Mouse (Mus musculus) layer of hippocampus, postnatal 10 days (tissue): ENCODE measurements around the gene Vmn1r168. TPM values are rescaled to one million over a fixed set of nuclear protein-coding genes. Genes with fewer than 3 reads are reported as not detected.
"Not testable (repeated sequence)": the region's sequence is repeated elsewhere in the genome, so short reads cannot be mapped to it uniquely, and the experiment has no call there.

Experiments
- DNase-seq, 2 experiments: peaks; one replicate each; pipeline ENCODE4 v3.0.0; 2021; ENCODE audit warnings: low spot score in 2 of 2
- long read RNA-seq: library from polyadenylated mRNA; stranded (forward); transcript quantifications from one replicate; pipeline ENCODE4 v2.0.0, GENCODE M21; 2023
- total RNA-seq, 2 experiments: library from RNA; stranded (reverse); gene quantifications; 2 replicates each; pipeline ENCODE4 v1.2.3; 2021

Gene Vmn1r168
- not detected for total RNA-seq
- long read RNA-seq, result 0 reads

DNA sequence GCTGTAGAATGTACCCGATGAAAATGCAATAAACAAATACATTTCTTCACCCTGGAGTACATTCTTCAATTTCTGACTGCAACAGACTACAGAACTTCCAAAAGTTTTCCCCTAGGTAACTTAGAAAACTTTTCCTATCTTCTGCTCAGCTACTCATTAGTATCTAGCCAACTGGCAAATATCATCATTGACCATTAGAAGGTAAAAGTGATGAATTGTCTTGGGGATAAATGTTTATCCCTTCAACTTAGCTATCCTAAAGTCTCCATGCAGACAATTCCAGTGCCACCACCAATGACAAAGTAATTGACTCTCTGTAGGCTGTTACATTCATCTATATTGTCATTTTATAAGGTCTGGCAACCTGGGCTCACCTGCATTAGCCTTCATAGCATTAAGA, at the start of gene Vmn1r168:
Gene Vmn1r168, plus strand, starts transcription at position 301 of the 400 bp plus-strand sequence.
- DNase-seq, result not testable (repeated sequence)

GRCm38 (mm10) chr7:23507106-23507505, 32.4 kb upstream of the Vmn1r168 start, which contains the start of gene Vmn1r167:
Vmn1r167 (minus strand) TSS chr7:23507206.
- DNase-seq, result not testable (repeated sequence)

- not testable (repeated sequence) for DNase-seq
These were observed 35.7 kb downstream of the Vmn1r168 start, which contains the start of gene Vmn1r169 for GRCm38 (mm10) chr7:23575226-23575625. Vmn1r169 (plus strand) TSS chr7:23575526.

Other genes starting within 250 kb of the Vmn1r168 start
- not detected for gene Nlrp4e, start 238.5 kb upstream of the Vmn1r168 start, total RNA-seq
- gene Nlrp5, start 153.8 kb upstream of the Vmn1r168 start, total RNA-seq, result not detected
- gene Vmn1r167, start 32.5 kb upstream of the Vmn1r168 start, total RNA-seq, result not detected
- gene Vmn1r169, start 35.8 kb downstream of the Vmn1r168 start, total RNA-seq, result not detected
- not detected for gene Vmn1r170, start 66.4 kb downstream of the Vmn1r168 start, total RNA-seq
- not detected for gene Vmn1r171, start 91.0 kb downstream of the Vmn1r168 start, total RNA-seq
- not detected for gene Vmn1r172, start 118.6 kb downstream of the Vmn1r168 start, total RNA-seq
- gene Vmn1r173, start 161.0 kb downstream of the Vmn1r168 start, total RNA-seq, result not detected
- gene Vmn1r174, start 212.5 kb downstream of the Vmn1r168 start, total RNA-seq, result not detected